Mouse (Mus musculus) c-Kit-positive CD71-negative TER-119-negative erythroid progenitor cells, embryonic 14.5 days (primary cell): ENCODE measurements at regions not wholly inside any gene's neighbourhood (a gene's known extent, or its start where the extent isn't known, plus 50 kb on each side); places are given as distances from the start of the nearest gene placed in this dataset.

ENCODE experiments used
- DNase-seq: peaks from one replicate; pipeline ENCODE4 v3.0.0-alpha.2; 2013; ENCODE audit warnings: low read depth

- DNase-seq, result no peak
Observed at GRCm38 (mm10) chr1:13834860-13835840, 2258.0 kb downstream of the 4930444P10Rik start.

DNA sequence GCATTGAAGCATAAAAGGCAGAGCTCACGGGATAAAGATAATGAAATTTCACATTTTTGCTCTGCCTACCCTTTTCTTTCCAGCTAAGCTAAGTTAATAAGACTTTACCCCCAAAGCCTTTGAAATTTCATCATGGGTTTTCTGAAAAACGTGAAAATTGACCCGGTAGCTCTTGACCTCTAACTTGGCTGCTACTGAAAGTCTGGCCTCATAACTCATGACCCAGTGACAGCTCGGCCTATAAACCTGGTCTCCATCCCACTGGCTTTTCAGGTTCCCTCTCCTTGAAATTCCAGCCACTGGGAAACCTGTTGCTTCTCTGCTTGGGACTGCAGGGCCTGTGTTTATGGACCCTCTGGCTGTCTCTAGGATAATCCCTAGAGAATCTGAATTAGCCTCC is 2285.3 kb downstream of the 4930444P10Rik start:
- DNase-seq, result no peak

DNA sequence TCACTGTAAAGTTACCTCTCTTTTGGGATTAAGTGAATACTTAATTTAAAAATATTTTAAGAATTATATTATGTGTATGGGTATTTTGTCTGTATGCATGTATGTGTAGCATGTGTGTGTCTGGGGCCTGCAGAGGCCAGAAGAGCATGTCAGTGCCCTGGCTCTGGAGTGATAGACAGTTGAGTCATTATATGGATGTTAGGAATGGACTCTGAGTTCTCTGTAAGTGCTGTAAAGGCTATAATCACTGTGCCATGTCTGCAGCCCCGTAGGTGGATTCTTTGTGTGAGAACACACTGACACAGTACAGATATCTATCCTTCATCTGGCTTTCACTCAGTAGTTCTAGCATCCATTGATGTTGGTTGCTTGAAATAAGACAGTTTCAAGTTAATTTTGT is 2292.7 kb downstream of the 4930444P10Rik start:
- no peak for DNase-seq

DNA sequence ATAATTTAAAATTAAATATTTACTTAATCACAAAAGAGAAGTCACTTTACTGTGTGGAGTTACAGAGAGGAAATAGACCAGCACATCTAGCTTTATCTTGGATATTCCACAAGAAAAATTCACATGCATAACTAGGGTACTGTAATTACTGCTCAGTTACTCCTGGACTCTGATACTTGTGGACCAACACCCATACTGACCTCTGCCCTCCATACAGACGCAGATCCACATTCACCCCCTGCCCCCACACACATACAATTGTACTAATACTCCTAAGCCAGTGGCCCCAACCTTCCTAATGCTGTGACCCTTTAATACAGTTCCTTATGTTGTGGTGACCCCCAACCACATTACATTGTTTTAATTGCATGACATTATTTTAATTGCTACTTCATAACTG is 2294.3 kb downstream of the 4930444P10Rik start:
- DNase-seq, result no peak

DNA sequence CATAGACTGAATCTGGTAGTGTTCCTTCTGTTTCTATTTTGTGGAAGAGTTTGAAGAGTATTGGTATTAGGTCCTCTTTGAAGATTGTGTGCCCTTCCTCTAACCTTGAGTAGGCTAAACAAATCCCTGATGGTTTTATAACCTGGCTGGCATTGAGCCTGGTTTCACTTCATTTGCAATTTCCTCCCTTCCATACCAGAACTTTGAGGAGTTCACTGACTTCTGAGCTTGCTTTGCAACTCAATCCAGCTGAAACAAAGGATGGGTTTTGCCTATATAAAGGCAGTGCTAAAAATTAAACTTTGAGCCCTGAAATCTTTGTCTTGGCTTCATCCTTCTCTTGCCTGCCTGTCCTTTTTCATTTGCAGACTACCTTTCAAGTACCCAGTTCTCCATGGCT is 2297.9 kb downstream of the 4930444P10Rik start:
- no peak for DNase-seq

- peak; percentile 58 for DNase-seq
Observed at GRCm38 (mm10) chr1:13789318-13790085, 2303.6 kb downstream of the 4930444P10Rik start.

- no peak for DNase-seq
Observed at GRCm38 (mm10) chr1:13787016-13787415, 2306.1 kb downstream of the 4930444P10Rik start.

GRCm38 (mm10) chr1:13784396-13784795 is 2308.7 kb downstream of the 4930444P10Rik start:
- peak; percentile 60 for DNase-seq

DNA sequence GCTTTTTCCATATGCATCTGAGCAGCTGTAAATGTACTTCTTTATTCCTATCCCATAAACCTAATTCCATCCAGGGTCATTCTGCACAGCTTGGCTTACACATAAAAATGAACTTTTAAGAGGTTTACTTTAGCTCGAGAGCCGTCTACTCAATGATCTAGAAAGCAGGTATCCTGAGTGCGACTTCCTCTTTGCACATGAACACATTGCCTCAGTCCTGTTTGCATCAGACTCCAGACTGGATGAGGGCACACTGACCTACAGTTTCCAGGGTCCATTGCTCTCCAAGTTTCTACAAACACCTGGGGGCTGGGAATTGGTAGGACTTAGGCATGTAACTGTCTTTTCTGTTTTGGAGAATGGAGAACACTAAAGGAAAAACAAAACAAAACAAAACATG is 2310.5 kb downstream of the 4930444P10Rik start:
- no peak for DNase-seq

DNA sequence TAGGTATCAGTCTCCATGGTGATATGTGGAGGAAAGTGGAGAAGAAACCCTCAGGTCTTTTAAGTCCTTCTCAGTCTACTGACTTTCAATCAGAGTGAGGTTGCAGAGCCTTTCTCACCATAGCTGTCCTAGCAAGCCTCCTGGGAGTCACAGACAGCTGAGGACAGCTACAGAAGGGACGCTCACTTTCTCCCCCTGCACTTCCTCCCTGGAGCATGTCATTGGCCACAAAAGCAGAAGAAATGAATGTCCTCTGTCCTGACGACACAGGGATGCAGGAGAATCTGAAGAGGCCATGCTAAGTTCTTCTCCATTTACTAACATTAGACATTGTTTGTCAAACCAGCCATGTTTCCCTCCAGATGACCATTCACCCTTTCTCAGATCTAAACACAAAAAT is 2321.0 kb downstream of the 4930444P10Rik start:
- DNase-seq, result no peak

- no peak for DNase-seq
Observed at GRCm38 (mm10) chr1:13771014-13771463, 2322.1 kb downstream of the 4930444P10Rik start.

GRCm38 (mm10) chr1:13752479-13752878 is 2338.6 kb downstream of the A830018L16Rik start:
- no peak for DNase-seq

DNA sequence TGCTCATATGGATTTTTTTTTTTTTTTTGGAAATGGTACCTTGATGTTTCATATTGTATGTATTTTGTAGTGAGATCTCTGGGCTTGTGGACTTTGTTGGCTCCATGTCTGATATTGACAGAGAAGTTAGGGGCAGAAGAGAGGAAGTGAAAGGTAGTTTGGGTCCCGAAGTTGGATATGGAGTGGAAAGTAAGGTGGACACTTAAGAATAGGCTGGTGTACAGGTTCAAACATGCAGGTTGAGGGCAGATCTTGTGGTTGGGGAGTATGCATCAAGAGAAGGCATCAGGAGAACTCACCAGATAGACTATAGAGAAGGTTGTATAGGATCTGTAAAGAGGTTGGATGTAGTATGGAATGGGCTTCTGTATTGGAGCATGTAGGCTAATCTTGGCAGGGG is 2337.5 kb downstream of the A830018L16Rik start:
- DNase-seq, result no peak
